Mouse (Mus musculus): ENCODE results near the gene Slc2a1. TPM values are rescaled to one million over a fixed set of nuclear protein-coding genes. Genes with fewer than 3 reads are reported as not detected.

Gene Slc2a1
- total and polyA plus RNA-seq, 3 experiments: 33.4 to 64.9 (median 46.2) TPM

GRCm38 (mm10) chr4:119071648-119072362 lies 36.7 kb upstream of the Slc2a1 start:
- no peaks in the 10 kb centered on the region for H3K9me3 ChIP-seq (replicated peaks; ENCODE audit: low read length)
- H3K27ac ChIP-seq (ENCODE audit: insufficient read depth, low read depth): no peak overlapping the region
- no peak overlapping the region for H3K4me2 ChIP-seq (ENCODE audit: insufficient read depth, low read depth, poor library complexity, severe bottlenecking)
- TF ChIP-seq IRF4 (IDR thresholded peaks at IDR 0.05; ENCODE audit: low read depth, low read length) (no peak), TBP (conservative IDR thresholded peaks at IDR 0.05; ENCODE audit: low read depth, low read length) (no peak), SIN3A (IDR thresholded peaks at IDR 0.05; ENCODE audit: low read length) (no peak), MAX (IDR thresholded peaks at IDR 0.05; ENCODE audit: low read length) (no peak), MEF2A (IDR thresholded peaks at IDR 0.05; ENCODE audit: borderline replicate concordance, low read depth, low read length) (no peak), BHLHE40 (IDR thresholded peaks at IDR 0.05; ENCODE audit: low read depth, low read length) (no peak), ZNF384 (IDR thresholded peaks at IDR 0.05; ENCODE audit: low read depth, low read length) (no peak), NRF1 (IDR thresholded peaks at IDR 0.05; ENCODE audit: low read depth, low read length) (no peak), MAFK (IDR thresholded peaks at IDR 0.05; ENCODE audit: insufficient replicate concordance, low read length) (no peak), CHD1 (IDR thresholded peaks at IDR 0.05; ENCODE audit: low read depth, low read length) (no peak), RCOR1 (conservative IDR thresholded peaks at IDR 0.05; ENCODE audit: low read depth, low read length) (no peak), POLR2AphosphoS2 (IDR thresholded peaks at IDR 0.05; ENCODE audit: low read depth, low read length) (no peak), ETS1 (conservative IDR thresholded peaks at IDR 0.05; ENCODE audit: low read depth, low read length) (no peak), JUND (conservative IDR thresholded peaks at IDR 0.05; ENCODE audit: low read depth, low read length) (no peak), ZMIZ1 (IDR thresholded peaks at IDR 0.05; ENCODE audit: low read depth, low read length) (no peak), ZC3H11A (IDR thresholded peaks at IDR 0.05; ENCODE audit: low read depth, low read length) (no peak), MYC (IDR thresholded peaks at IDR 0.05; ENCODE audit: low read depth, low read length) (no peak), TCF12 (IDR thresholded peaks at IDR 0.05; ENCODE audit: low read depth, low read length) (no peak), HCFC1 (IDR thresholded peaks at IDR 0.05; ENCODE audit: low read depth, low read length) (no peak), SMC3 (IDR thresholded peaks at IDR 0.05; ENCODE audit: low read depth, low read length) (no peak)
- H3K9ac ChIP-seq (ENCODE audit: insufficient read depth, low read depth): no peak overlapping the region
- H3K4me3 ChIP-seq (replicated peaks in 1 of 3; ENCODE audit: low read depth in 2 of 3, low read length in 2 of 3, poor library complexity in 1 of 3): no peak overlapping the region
- H3K4me1 ChIP-seq (ENCODE audit: control insufficient read depth in 1 of 2, insufficient read depth in 2 of 2): no peaks in the 10 kb centered on the region
- peaks cover 23% of the 10 kb centered on the region for H3K27me3 ChIP-seq (replicated peaks)
- in situ Hi-C loops (cut with MboI; ENCODE audit: low pct_ligation_motif_present, low pct_unique_long_range_greater_than_20kb, low sequenced_read_pairs): no loop called here
- no peaks in the 10 kb centered on the region for H3K36me3 ChIP-seq (replicated peaks in 1 of 2; ENCODE audit: control insufficient read depth in 1 of 2, insufficient read depth in 1 of 2, low read length in 1 of 2)
- no peaks in the 10 kb centered on the region for H3K79me2 ChIP-seq (replicated peaks; ENCODE audit: control insufficient read depth, extremely low read depth, insufficient read depth, poor library complexity, severe bottlenecking)
- dilution Hi-C loops (cut with MboI; ENCODE audit: extremely low pct_ligation_motif_present, extremely low pct_unique_long_range_greater_than_20kb, low sequenced_read_pairs): no loop called here
- no peak for DNase-seq (ENCODE audit: extremely low read depth)

DNA sequence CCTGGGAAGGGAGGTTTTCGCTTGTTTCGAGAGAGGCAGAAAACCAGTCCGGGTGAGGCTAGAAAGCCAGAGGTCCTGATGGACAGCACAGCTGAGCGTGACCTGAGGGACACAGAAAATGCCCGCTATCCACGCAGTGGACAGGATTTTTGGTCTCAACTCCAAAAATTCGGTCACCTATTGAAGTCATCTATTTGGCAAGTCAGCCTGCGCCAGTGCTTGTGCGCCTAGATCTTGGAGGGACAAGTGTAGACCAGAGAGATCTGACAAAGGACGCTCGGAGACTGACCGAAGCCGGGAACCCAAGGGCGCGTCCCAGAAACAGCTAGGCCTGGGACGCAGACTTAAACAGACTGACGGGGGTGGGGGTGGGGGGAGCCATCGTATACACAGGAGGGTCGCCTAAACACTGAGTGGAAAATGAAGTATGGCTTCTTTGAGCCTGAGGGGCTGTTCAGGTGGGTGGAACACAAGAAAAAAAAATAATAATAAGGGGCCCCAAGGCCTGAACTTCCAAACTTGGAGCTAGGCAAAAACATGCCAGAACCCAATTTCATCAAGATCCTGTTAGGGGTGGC lies 36.1 kb upstream of the Slc2a1 start:
- Histone ChIP-seq H3K9me3 (replicated peaks; ENCODE audit: low read length) (no peaks in the 10 kb centered on the region), H3K36me3 (replicated peaks in 1 of 2; ENCODE audit: control insufficient read depth in 1 of 2, insufficient read depth in 1 of 2, low read length in 1 of 2) (no peaks in the 10 kb centered on the region), H3K27ac (ENCODE audit: insufficient read depth, low read depth) (no peak overlapping the region), H3K4me2 (ENCODE audit: insufficient read depth, low read depth, poor library complexity, severe bottlenecking) (no peak overlapping the region), H3K9ac (ENCODE audit: insufficient read depth, low read depth) (no peak overlapping the region), H3K4me1 (ENCODE audit: control insufficient read depth in 1 of 2, insufficient read depth in 2 of 2) (no peaks in the 10 kb centered on the region), H3K4me3 (replicated peaks in 1 of 3; ENCODE audit: low read depth in 2 of 3, low read length in 2 of 3, poor library complexity in 1 of 3) (no peak overlapping the region), H3K27me3 (replicated peaks) (peaks cover 23% of the 10 kb centered on the region), H3K79me2 (replicated peaks; ENCODE audit: control insufficient read depth, extremely low read depth, insufficient read depth, poor library complexity, severe bottlenecking) (no peaks in the 10 kb centered on the region)
- DNase-seq (ENCODE audit: extremely low read depth): no peak
- dilution Hi-C loops (cut with MboI; ENCODE audit: extremely low pct_ligation_motif_present, extremely low pct_unique_long_range_greater_than_20kb, low sequenced_read_pairs) (no loop called here), in situ Hi-C loops (cut with MboI; ENCODE audit: low pct_ligation_motif_present, low pct_unique_long_range_greater_than_20kb, low sequenced_read_pairs) (no loop called here)
- no peak for TF ChIP-seq SMC3 (IDR thresholded peaks at IDR 0.05; ENCODE audit: low read depth, low read length)
- no peak for TF ChIP-seq CHD1 (IDR thresholded peaks at IDR 0.05; ENCODE audit: low read depth, low read length)
- TF ChIP-seq USF2 (conservative IDR thresholded peaks at IDR 0.05; ENCODE audit: low read depth, low read length): no peak
- no peak for TF ChIP-seq MYC (IDR thresholded peaks at IDR 0.05; ENCODE audit: low read depth, low read length)
- no peak for TF ChIP-seq ELF1 (IDR thresholded peaks at IDR 0.05; ENCODE audit: low read depth, low read length)
- no peak for TF ChIP-seq E2F4 (IDR thresholded peaks at IDR 0.05; ENCODE audit: insufficient replicate concordance, low read depth, low read length)

Data from CH12.LX (cell line).